Mouse (Mus musculus) adipocyte (in vitro differentiated cells): ENCODE data around the gene Gpr132.
A peak's percentile ranks its signal among the peaks of the same experiment; 100 is the strongest.

ENCODE experiments used
- DNase-seq: peaks from one replicate; pipeline ENCODE4 v3.0.0-alpha.2; 2016; ENCODE audit warnings: low spot score

Gene Gpr132

GRCm38 (mm10) chr12:112877073-112877576 is 9.1 kb upstream of the Gpr132 start:
- DNase-seq = no peak

DNA sequence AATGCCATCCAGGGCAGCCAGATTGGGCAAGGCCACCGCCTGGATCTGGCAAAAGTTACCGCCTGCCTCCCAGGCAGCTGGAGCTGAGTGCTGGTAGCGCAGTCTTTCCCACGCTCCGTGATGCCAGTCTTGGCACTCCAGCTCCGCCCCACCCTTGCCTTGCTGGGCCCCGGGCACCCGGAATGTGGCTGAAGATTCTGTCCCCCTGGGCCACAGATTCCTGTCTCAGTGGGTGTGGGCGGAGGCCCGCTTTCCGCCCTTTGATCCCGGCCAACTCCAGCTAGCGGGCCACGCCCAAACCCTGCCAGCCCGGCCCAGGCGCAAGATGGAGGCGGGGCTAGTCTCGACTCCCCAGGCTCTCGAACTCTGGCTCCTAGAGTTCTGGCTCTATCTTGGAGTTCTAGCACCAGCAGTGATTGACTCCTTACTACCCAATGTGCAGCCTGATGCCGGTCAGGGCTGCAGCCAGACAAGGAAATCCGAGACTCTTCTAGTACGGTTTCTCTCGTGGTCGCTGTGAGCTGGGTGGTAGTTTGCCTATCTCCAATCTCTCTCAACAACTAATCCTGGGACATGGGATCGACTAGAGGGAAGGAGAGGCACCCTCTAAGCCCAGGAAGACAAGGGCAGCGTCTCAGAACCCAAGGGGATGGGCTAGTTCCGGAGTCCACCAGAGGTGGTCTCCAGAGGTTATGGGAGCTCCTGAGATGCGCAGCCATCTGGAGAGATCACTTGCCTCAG is 8.5 kb upstream of the Gpr132 start:
- no peak for DNase-seq

DNA sequence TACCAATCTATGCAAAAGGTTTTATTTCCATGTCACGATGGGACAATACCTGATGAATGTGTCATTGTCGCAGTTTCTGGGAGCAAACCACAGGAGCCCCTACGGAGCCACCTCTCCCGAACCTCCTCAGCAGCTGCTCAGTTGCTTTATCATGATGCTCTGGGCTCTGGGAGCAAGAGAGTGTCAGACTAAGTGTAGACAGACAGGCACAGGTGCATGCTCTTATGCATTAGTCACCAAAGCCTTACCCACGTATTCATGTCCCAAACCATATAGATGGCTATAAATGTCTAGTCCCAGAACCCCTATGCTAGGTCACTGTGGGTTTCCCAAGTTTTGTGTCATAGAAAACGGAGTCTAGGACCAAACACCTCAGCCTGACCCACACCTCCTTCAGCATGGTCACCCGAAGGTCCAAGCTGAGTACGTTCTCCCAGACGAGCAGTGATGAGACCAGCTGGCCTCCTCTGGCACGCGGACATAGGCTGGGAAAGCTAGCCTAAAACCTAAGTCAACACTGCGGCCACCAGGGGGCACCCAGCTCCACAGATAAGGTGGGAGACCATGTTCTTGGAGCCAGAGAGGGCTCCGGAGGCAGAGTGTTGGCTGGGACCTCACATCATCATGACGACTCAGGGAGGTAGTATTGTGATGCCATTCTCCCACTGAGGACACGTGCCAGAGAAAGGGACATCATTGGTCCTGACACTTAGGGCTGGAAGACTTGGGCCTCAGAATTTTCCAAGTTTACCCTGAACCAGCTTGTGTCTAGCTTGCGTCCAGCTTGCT is 7.4 kb upstream of the Gpr132 start:
- DNase-seq = peak; percentile 74

- no peak for DNase-seq
Observed at GRCm38 (mm10) chr12:112874199-112874598, 6.2 kb upstream of the Gpr132 start.

- peak; percentile 40 for DNase-seq
Observed at GRCm38 (mm10) chr12:112873452-112874190, 5.6 kb upstream of the Gpr132 start.

GRCm38 (mm10) chr12:112872991-112873390 is 5.0 kb upstream of the Gpr132 start:
- no peak for DNase-seq

DNA sequence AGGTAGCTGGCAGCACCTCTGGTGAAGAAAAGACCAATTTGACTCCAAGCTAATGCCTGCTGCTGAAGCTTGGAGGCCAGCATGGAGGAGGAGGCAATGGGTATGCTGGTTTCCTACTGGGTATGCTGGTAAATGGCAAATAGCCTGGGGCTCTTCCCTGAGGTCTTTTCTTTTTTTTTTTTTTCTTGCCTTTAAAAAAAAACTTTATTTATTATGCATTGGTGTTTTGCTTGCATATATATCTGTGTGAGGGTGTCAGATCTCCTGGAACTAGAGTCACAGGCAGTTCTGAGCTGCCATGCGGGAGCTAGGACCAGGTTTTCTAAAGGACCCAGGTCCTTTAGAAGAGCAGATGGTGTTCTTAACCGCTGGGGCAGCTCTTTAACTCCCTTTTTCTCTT is 3.2 kb upstream of the Gpr132 start:
- no peak for DNase-seq

DNA sequence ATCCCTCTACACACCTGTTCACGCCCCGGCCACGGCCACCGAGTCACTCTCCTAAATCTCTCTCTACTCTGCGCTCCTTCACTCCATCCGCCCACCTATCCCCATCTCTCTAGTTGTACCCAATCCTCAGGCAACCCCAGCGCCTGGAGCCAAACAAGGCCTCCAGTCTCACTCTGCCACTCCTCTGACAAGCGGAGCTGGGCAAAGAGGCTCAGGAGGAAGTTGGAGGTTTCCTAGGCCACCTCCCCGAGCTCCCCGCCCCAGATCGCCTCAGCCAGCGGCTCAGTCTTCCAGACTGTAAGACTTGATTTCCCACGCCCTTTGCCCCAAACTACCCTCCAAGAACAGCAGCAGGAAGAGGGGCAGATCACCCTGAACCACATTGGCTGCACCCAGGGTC is 2.7 kb upstream of the Gpr132 start:
- DNase-seq = no peak

GRCm38 (mm10) chr12:112869783-112870204 is 1.8 kb upstream of the Gpr132 start:
- DNase-seq = no peak

DNA sequence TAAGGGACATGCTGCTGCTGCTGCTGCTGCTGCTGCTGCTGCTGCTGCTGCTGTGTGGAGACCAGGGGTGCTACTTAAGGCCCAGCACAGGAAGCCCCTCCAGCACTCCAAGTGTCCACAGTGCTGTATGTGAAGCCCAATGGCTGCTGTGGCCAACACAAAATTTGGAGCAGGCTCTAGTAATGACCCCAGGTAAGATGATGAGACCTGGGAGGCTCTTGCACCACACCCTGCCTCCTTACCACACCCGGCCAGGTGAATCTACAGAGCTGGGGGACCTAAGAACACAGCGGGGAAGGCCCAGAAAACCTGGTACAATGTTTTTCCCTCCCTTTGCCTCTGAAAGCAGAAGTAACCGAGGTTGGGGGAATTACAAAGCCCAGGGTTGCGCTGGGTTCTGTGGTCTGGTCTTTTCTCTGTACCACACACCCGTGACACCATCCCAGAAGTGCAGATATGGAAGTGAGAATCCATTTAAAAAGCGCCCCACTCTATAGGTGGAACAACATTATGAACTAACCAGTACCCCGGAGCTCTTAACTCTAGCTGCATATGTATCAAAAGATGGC is 838 bp downstream of the Gpr132 start:
- DNase-seq = no peak

GRCm38 (mm10) chr12:112866467-112867080 is 1.5 kb downstream of the Gpr132 start:
- DNase-seq = peak; percentile 30

DNA sequence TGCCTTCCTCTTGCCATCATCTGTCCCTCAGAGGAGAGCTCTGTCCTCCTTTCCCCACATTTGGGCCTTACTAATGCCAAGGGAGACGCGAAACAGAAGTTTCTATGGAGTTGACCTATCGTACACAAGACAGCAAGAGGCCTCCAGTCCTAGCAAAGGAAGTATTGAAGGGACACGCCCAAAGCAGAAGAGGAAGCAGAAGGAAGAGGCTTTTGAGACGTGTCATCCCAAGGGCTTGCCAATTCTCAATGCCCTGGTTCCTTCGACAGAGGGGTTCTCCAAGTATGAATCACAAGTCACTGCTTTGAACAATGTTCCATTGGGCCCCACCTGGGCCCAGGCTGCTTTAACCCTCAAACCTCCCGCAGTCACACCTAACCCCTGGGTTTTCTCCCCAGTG is 3.2 kb downstream of the Gpr132 start:
- DNase-seq = no peak

GRCm38 (mm10) chr12:112861911-112862321 is 6.1 kb downstream of the Gpr132 start:
- DNase-seq = no peak

GRCm38 (mm10) chr12:112860765-112861164 is 7.3 kb downstream of the Gpr132 start:
- no peak for DNase-seq

DNA sequence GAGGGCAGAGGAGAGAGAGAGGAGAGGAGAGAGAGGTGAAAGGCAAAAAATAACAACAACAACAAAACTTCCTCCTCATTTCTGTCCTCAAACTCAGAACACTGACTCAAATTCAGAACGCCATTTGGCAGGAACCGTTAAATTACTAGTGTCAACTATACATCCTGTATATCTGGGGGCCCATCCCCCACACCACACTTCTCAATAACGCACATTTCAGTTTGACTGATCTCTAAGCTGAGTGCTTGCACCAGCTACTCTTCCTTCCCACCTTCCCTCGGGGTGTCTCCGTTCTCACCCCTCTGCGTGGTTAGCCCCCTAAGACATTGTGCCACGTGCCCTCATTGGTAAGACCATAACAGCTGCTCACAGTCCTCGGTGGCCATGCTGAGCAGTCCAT is 8.1 kb downstream of the Gpr132 start:
- DNase-seq = no peak

GRCm38 (mm10) chr12:112858581-112859336 is 9.3 kb downstream of the Gpr132 start:
- no peak for DNase-seq

- no peak for DNase-seq
Observed at GRCm38 (mm10) chr12:112857021-112857925, 10.8 kb downstream of the Gpr132 start.

DNA sequence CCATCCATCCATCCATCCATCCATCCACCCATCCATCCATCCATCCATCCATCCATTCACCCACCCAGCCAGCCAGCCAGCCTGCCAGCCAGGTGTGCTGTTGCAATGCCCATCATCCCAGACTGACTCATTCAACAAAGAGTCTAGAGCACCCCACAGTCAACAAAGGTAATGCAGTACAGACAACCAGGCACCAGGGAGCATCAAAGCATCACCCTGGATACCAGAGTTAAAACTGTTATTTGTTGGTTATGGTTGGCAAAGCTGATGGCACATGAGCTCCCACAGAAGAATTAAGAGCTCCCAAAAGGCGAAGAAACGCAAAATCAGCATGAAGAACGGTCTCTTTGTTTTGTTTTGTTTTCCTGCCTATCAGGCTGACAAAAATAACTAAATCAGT is 11.7 kb downstream of the Gpr132 start:
- no peak for DNase-seq

DNA sequence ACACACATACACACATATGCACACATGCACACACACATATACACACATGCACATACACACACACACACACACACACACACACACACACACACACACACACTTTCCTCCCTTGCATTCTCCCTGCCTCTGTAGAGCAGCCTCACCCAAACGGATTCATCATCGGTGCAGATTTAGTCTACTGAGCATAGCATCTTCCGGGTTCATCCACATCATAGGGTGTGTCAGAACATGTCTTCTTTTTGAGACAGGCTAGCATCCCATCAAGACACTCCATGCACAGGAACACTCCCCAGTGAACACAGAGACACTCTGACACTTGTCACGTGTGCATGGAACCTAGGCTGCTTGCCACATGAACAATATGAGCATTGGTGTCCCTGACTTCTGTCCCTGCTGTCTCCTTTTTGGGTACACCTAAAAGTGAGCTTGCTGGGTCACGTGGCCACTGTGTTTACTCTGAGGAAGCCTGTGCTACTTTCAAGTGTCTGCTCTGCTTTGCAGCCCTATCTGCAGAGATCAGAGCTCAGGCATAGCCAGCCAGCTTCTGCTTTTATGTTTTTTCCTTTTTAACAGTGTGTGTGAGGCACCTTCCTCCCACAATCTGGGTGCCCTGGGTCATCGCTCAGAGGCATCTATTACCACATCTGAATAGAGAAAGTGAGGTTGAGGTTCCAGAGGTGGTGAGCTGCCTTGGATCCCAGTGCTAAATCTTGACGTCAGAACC is 13.3 kb downstream of the Gpr132 start:
- no peak for DNase-seq
